Mouse (Mus musculus): ENCODE measurements at regions not wholly inside any gene's neighbourhood (a gene's known extent, or its start where the extent isn't known, plus 50 kb on each side); places are given as distances from the start of the nearest gene placed in this dataset.
A peak's percentile ranks its signal among the peaks of the same experiment; 100 is the strongest.
"Not testable (repeated sequence)": the region's sequence is repeated elsewhere in the genome, so short reads cannot be mapped to it uniquely, and the experiment has no call there.

DNA sequence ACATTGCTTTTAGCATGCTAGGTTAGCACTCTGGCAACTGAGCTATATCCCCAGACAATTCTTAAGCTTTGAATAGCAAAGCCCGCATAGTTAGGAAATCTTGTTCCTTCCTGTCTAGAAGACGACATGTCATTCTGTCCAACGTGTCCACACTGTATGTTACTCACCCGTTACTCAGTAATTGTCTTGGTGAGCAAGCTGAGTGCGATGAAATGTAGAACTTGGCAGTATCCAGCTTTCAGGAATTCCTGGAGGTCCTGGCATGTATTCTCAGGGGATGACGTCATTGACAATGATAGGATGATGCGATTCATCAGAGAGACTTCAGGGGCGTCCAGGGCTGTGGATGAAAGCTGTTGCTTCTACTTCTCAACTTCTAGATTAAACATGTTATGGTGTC lies 160.8 kb upstream of the Tab2 start:
- no peak for ATAC-seq (ENCODE audit: insufficient read depth, low FRiP score, low TSS enrichment)
- no peak overlapping the region for H3K27ac ChIP-seq (ENCODE audit: low read depth, low read length)
- no peak overlapping the region for H3K9ac ChIP-seq (ENCODE audit: low read length)
- no peaks in the 10 kb centered on the region for H3K4me1 ChIP-seq (ENCODE audit: control insufficient read depth, insufficient read depth, low read length)
- 92% methylated on average over 8 of the region's 8 CpGs for whole genome bisulfite sequencing
- H3K4me3 ChIP-seq (ENCODE audit: low read depth, low read length) = no peak overlapping the region
- H3K27me3 ChIP-seq (ENCODE audit: control insufficient read depth, insufficient read depth, low read length) = no peaks in the 10 kb centered on the region
- DNase-seq (ENCODE audit: low spot score) = no peak
- H3K36me3 ChIP-seq (ENCODE audit: control insufficient read depth, insufficient read depth, low read length) = no peaks in the 10 kb centered on the region
- H3K4me2 ChIP-seq (ENCODE audit: low read depth) = no peak overlapping the region
- no peaks in the 10 kb centered on the region for H3K9me3 ChIP-seq (ENCODE audit: control insufficient read depth, low read length)

DNA sequence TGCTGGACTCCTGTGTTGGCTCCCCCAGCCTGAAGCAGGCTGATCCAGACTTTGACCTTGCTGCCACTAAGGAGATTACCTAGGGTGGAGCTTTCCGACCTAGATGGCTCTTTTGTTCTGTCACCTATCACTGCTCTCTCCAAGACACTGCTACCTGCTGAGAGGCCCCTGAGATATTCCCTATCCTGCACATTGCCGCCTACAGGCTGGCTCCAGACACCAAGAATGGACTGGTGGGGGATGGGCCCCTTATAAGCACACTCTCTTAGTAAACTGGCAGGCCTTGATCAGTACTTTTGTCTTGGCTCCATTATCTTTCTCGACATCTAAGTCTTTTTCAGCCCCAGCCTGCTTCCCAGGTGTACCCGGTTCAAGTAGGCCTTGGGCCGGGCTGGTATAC lies 158.9 kb upstream of the Tab2 start:
- H3K4me3 ChIP-seq (ENCODE audit: low read depth, low read length); H3K27me3 ChIP-seq (ENCODE audit: control insufficient read depth, insufficient read depth, low read length); DNase-seq (ENCODE audit: low spot score); H3K9ac ChIP-seq (ENCODE audit: low read length); H3K4me2 ChIP-seq (ENCODE audit: low read depth); H3K36me3 ChIP-seq (ENCODE audit: control insufficient read depth, insufficient read depth, low read length); H3K4me1 ChIP-seq (ENCODE audit: control insufficient read depth, insufficient read depth, low read length); H3K27ac ChIP-seq (ENCODE audit: low read depth, low read length); H3K9me3 ChIP-seq (ENCODE audit: control insufficient read depth, low read length); ATAC-seq (ENCODE audit: insufficient read depth, low FRiP score, low TSS enrichment): not testable (repeated sequence)
- WGBS = 76% methylated on average over 5 of the region's 5 CpGs

DNA sequence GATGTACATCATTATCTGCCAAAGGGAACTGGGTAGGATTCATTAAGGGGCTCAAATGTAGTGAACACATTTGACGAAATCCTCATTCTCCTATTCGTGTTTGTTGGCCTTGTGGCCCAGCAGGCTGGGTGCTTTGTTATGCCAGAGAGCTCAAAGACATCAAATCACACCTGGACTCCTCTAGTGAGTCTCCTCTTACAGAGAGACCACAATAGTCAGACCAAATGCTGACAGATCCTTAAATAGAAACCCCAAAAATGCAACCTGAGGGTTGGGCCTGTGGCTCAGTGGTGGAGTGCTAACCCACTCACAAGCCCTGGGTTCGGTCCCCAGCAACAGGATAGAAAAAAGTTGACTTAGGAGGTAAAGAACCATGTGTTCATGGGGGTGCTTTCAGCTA lies 158.5 kb upstream of the Tab2 start:
- H3K4me3 ChIP-seq (ENCODE audit: low read depth, low read length) = no peak overlapping the region
- whole genome bisulfite sequencing = 55% methylated on average over 3 of the region's 3 CpGs
- no peaks in the 10 kb centered on the region for H3K27me3 ChIP-seq (ENCODE audit: control insufficient read depth, insufficient read depth, low read length)
- ATAC-seq (ENCODE audit: insufficient read depth, low FRiP score, low TSS enrichment) = no peak
- H3K9ac ChIP-seq (ENCODE audit: low read length) = no peak overlapping the region
- H3K9me3 ChIP-seq (ENCODE audit: control insufficient read depth, low read length) = no peaks in the 10 kb centered on the region
- no peak overlapping the region for H3K27ac ChIP-seq (ENCODE audit: low read depth, low read length)
- H3K4me1 ChIP-seq (ENCODE audit: control insufficient read depth, insufficient read depth, low read length) = no peaks in the 10 kb centered on the region
- H3K36me3 ChIP-seq (ENCODE audit: control insufficient read depth, insufficient read depth, low read length) = no peaks in the 10 kb centered on the region
- DNase-seq (ENCODE audit: low spot score) = no peak
- H3K4me2 ChIP-seq (ENCODE audit: low read depth) = no peak overlapping the region

DNA sequence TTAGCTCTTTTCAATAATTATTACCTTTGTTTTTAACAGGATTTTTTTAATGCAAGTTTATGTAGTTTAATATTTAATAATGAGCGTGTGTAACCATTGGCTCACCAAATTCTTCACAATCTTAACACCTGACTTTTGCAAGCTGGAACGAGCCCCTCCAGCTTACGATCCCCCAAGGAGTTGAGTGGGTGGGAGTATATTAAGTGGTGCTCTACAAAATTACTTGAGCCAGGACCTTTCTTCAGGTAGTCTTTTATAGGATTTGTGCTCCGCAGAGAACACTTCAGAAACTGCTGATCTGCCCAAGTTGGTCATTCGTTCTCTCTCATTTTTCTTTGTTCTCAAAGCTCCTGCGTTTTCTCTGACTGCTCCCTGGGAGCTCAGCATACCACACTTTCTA lies 144.5 kb upstream of the Tab2 start:
- ATAC-seq (ENCODE audit: insufficient read depth, low FRiP score, low TSS enrichment) (no peak), DNase-seq (ENCODE audit: low spot score) (no peak)
- 83% methylated on average over 6 of the region's 6 CpGs for WGBS
- H3K9ac ChIP-seq (ENCODE audit: low read length) = no peak overlapping the region
- no peak overlapping the region for H3K4me2 ChIP-seq (ENCODE audit: low read depth)
- no peak overlapping the region for H3K27ac ChIP-seq (ENCODE audit: low read depth, low read length)
- no peaks in the 10 kb centered on the region for H3K4me1 ChIP-seq (ENCODE audit: control insufficient read depth, insufficient read depth, low read length)
- H3K4me3 ChIP-seq (ENCODE audit: low read depth, low read length) = no peak overlapping the region
- no peaks in the 10 kb centered on the region for H3K9me3 ChIP-seq (ENCODE audit: control insufficient read depth, low read length)
- H3K27me3 ChIP-seq (ENCODE audit: control insufficient read depth, insufficient read depth, low read length) = no peaks in the 10 kb centered on the region
- no peaks in the 10 kb centered on the region for H3K36me3 ChIP-seq (ENCODE audit: control insufficient read depth, insufficient read depth, low read length)

DNA sequence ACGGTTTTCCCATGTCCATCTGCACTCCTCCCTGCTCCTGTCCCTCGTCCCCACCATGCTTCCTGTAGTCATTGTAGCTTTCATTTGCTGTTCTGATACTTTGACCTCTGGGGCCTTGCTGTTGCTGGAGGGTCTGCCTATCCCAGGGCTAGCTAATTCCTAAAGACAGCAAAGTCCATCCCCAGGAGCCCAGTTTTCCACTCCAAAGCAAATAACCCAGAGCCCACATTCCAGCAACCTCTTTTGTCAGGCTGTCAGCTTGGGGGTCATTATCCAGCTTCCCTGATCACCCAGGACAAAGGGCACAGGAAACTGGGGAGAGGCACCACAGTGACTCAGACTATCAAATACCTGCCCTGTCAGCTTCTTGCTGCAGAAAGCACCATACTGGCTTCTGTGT lies 139.9 kb upstream of the Tab2 start:
- Histone ChIP-seq H3K9me3 (ENCODE audit: control insufficient read depth, low read length) (no peaks in the 10 kb centered on the region), H3K27me3 (ENCODE audit: control insufficient read depth, insufficient read depth, low read length) (no peaks in the 10 kb centered on the region), H3K4me3 (ENCODE audit: low read depth, low read length) (no peak overlapping the region), H3K36me3 (ENCODE audit: control insufficient read depth, insufficient read depth, low read length) (no peaks in the 10 kb centered on the region), H3K4me2 (ENCODE audit: low read depth) (no peak overlapping the region), H3K4me1 (ENCODE audit: control insufficient read depth, insufficient read depth, low read length) (no peaks in the 10 kb centered on the region), H3K9ac (ENCODE audit: low read length) (no peak overlapping the region), H3K27ac (ENCODE audit: low read depth, low read length) (no peak overlapping the region)
- no peak for ATAC-seq (ENCODE audit: insufficient read depth, low FRiP score, low TSS enrichment)
- WGBS = 6% methylated on average over 2 of the region's 2 CpGs
- peak; percentile 27 for DNase-seq (ENCODE audit: low spot score)

DNA sequence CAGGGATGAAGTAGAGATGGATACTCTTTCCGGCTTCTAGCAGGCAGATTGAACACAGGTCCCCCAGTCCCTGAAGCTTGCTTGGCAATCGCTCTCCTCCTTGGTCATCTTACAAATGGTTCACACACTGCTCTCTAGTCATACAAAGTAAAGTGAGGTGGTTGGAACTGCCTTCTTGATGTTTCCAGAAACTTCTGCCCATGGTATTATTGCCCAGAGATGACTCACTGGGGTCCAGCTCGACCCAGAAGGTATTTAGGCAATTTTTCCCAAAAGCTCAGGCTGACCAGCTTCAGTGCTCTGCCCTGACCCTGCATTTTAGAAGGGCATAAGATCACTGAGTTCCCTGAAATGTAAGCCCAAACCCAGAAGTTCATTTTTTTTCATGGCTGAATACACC lies 139.2 kb upstream of the Tab2 start:
- Histone ChIP-seq H3K9me3 (ENCODE audit: control insufficient read depth, low read length) (no peaks in the 10 kb centered on the region), H3K9ac (ENCODE audit: low read length) (no peak overlapping the region), H3K4me1 (ENCODE audit: control insufficient read depth, insufficient read depth, low read length) (no peaks in the 10 kb centered on the region), H3K4me3 (ENCODE audit: low read depth, low read length) (no peak overlapping the region), H3K27ac (ENCODE audit: low read depth, low read length) (no peak overlapping the region), H3K36me3 (ENCODE audit: control insufficient read depth, insufficient read depth, low read length) (no peaks in the 10 kb centered on the region), H3K4me2 (ENCODE audit: low read depth) (no peak overlapping the region), H3K27me3 (ENCODE audit: control insufficient read depth, insufficient read depth, low read length) (no peaks in the 10 kb centered on the region)
- 89% methylated on average over 3 of the region's 3 CpGs for WGBS
- ATAC-seq (ENCODE audit: insufficient read depth, low FRiP score, low TSS enrichment) (no peak), DNase-seq (ENCODE audit: low spot score) (no peak)

DNA sequence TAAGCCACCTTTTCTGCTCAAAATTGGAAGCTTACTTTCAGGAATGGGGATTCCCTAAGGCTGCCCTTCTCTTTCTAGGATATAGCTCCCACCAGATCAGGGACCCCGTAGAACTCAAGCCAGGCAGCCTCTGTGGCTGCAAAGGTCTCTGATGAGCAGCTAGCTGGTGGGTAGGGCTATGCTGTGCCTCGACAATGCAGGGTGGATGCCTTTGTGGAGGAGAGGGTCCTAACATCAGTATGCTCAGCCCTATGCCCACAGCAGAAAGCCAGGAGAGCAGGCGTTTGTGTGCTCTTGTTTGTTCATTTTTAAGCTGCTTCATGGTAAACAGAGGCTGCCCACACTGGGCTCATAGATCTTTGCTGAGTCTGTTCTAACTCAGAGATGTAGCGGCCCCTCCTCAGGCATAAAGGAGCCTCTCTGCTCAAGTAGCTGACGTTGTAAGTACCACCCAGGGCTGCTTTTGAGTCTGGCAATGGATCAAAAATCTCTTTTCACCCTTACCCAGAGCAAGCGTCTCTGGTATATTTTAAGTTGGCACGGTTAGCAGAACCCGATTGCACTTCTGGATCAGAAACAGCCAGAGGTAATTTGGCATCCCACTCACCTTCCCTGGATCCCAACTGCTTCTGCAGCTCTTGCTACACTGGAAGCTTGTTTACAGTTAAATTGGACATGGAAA lies 136.0 kb upstream of the Tab2 start:
- Histone ChIP-seq H3K4me3 (ENCODE audit: low read depth, low read length) (no peak overlapping the region), H3K27ac (ENCODE audit: low read depth, low read length) (no peak overlapping the region), H3K4me2 (ENCODE audit: low read depth) (no peak overlapping the region), H3K9ac (ENCODE audit: low read length) (no peak overlapping the region), H3K9me3 (ENCODE audit: control insufficient read depth, low read length) (no peaks in the 10 kb centered on the region), H3K4me1 (ENCODE audit: control insufficient read depth, insufficient read depth, low read length) (no peaks in the 10 kb centered on the region), H3K27me3 (ENCODE audit: control insufficient read depth, insufficient read depth, low read length) (no peaks in the 10 kb centered on the region), H3K36me3 (ENCODE audit: control insufficient read depth, insufficient read depth, low read length) (no peaks in the 10 kb centered on the region)
- DNase-seq (ENCODE audit: low spot score) = no peak
- ATAC-seq (ENCODE audit: insufficient read depth, low FRiP score, low TSS enrichment) = no peak
- WGBS = 72% methylated on average over 8 of the region's 8 CpGs

DNA sequence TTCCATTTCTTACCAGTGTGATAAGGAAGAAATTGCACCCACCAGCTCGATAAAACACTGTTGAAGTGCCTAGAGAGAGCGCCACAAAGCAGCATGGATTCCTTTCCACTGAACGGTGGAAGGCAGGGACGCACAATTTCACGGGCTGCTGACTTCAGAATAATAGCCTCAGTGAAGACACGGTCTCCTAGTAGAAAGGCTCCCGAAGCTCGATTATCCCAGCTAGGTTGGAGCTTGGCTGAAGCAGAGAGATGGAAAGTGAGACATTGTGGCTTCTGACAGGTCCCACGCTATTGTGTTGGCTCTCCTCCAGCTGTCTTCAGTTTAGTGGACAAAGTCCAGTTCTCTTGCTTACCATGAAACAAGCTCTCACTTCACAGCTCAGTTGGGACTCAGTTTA lies 133.3 kb upstream of the Tab2 start:
- H3K4me1 ChIP-seq (ENCODE audit: control insufficient read depth, insufficient read depth, low read length) = no peaks in the 10 kb centered on the region
- H3K4me2 ChIP-seq (ENCODE audit: low read depth) = no peak overlapping the region
- no peaks in the 10 kb centered on the region for H3K27me3 ChIP-seq (ENCODE audit: control insufficient read depth, insufficient read depth, low read length)
- H3K4me3 ChIP-seq (ENCODE audit: low read depth, low read length) = no peak overlapping the region
- H3K36me3 ChIP-seq (ENCODE audit: control insufficient read depth, insufficient read depth, low read length) = no peaks in the 10 kb centered on the region
- WGBS = 27% methylated on average over 9 of the region's 9 CpGs
- no peaks in the 10 kb centered on the region for H3K9me3 ChIP-seq (ENCODE audit: control insufficient read depth, low read length)
- peak; percentile 55 for ATAC-seq (ENCODE audit: insufficient read depth, low FRiP score, low TSS enrichment)
- H3K27ac ChIP-seq (ENCODE audit: low read depth, low read length) = no peak overlapping the region
- peak; percentile 49 for DNase-seq (ENCODE audit: low spot score)
- H3K9ac ChIP-seq (ENCODE audit: low read length) = no peak overlapping the region

DNA sequence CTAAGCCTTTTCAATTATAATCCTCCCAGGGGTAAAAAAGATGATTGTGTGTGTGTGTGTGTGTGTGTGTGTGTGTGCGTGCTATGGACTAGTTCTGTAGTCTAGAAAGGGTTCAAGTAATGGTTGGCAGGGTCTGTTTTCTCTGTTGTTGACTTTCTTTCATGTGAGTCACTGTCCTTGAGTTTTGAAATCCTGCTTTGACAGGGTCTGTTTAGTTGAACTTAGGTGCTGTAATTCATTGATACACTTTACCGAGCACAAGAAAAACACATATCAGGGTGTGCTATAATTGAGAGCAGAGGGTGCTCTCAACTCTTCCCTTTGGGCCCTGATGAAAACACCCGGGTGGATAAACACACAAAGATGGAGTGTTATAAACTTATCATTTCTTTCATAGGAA lies 132.7 kb upstream of the Tab2 start:
- Histone ChIP-seq H3K4me1 (ENCODE audit: control insufficient read depth, insufficient read depth, low read length) (no peaks in the 10 kb centered on the region), H3K27me3 (ENCODE audit: control insufficient read depth, insufficient read depth, low read length) (no peaks in the 10 kb centered on the region), H3K27ac (ENCODE audit: low read depth, low read length) (no peak overlapping the region), H3K4me3 (ENCODE audit: low read depth, low read length) (no peak overlapping the region), H3K4me2 (ENCODE audit: low read depth) (no peak overlapping the region), H3K9me3 (ENCODE audit: control insufficient read depth, low read length) (no peaks in the 10 kb centered on the region), H3K9ac (ENCODE audit: low read length) (no peak overlapping the region), H3K36me3 (ENCODE audit: control insufficient read depth, insufficient read depth, low read length) (no peaks in the 10 kb centered on the region)
- no peak for ATAC-seq (ENCODE audit: insufficient read depth, low FRiP score, low TSS enrichment)
- WGBS = 85% methylated on average over 3 of the region's 3 CpGs
- no peak for DNase-seq (ENCODE audit: low spot score)
